Mouse (Mus musculus): ENCODE data around the gene Fam222a. TPM values are rescaled to one million over a fixed set of nuclear protein-coding genes. Genes with fewer than 3 reads are reported as not detected.

Fam222a gene
- 0.83 and 0.84 TPM in 2 replicates for polyA plus RNA-seq (2015; fragmentation: Nextera tagmentation; extraction: Ambion mirVana)

DNA sequence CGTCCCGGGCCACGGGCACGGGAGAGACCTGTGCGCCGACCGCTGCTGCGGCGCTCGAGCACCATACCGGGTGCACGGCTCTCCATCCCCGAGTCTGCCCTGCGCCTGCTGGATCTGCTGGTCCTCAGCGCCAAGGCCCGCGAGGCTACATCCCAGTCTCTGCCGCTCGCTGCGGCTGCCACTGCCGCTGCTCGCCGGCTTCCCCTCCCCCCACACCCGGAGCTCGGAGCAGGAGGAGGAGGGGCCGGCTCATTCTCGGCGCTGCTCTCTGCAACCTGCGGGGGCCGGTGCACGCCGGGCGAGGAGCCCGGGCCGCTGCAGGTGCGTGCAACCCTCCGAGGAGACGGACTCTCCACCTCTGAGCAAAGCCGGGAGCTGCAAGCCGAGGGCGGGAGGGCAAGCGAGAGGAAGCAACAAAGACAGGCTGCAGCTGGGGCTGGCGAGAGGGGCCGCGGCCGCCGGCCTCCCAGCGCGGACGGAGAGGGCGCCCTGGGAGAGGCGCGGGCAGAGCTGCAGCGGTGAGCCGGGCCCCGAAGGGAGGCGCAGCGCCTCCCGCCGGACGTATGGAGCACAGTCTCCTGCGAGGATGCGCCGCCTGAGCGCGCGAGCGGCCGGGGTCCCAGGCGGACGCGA is at the start of gene Fam222a:
Fam222a (plus strand) TSS at position 452 of the 633 bp plus-strand sequence.
- Histone ChIP-seq H3K27ac (ENCODE audit: low read length) (peak within 1 kb of the TSS; percentile 74), H3K9me3 (replicated peaks; ENCODE audit: control insufficient read depth, low read length) (peaks cover 5% of the 10 kb centered on the region; the same call in 1 of the 2 replicates), H3K4me2 (ENCODE audit: low read depth, low read length) (peak within 1 kb of the TSS; percentile 100), H3K27me3 (ENCODE audit: control insufficient read depth, insufficient read depth, low read length) (peaks cover 26% of the 10 kb centered on the region), H3K36me3 (ENCODE audit: control insufficient read depth, insufficient read depth) (no peaks in the 10 kb centered on the region), H3K4me1 (ENCODE audit: control insufficient read depth, insufficient read depth, low read length) (peaks cover 43% of the 10 kb centered on the region), H3K9ac (ENCODE audit: low read length) (peak within 1 kb of the TSS; percentile 67), H3K4me3 (ENCODE audit: low read length) (peak within 1 kb of the TSS; percentile 84)
- under 1% methylated on average over 71 of the region's 72 CpGs for WGBS
- ATAC-seq (replicated peaks; ENCODE audit: extremely low read depth, insufficient read depth, low FRiP score): peak; percentile 67

- Histone ChIP-seq H3K36me3 (ENCODE audit: control insufficient read depth, insufficient read depth) (no peaks in the 10 kb centered on the region), H3K4me2 (ENCODE audit: low read depth, low read length) (no peak overlapping the region), H3K4me3 (ENCODE audit: low read length) (no peak overlapping the region), H3K9me3 (replicated peaks; ENCODE audit: control insufficient read depth, low read length) (no peaks in the 10 kb centered on the region), H3K4me1 (ENCODE audit: control insufficient read depth, insufficient read depth, low read length) (no peaks in the 10 kb centered on the region), H3K27ac (ENCODE audit: low read length) (no peak overlapping the region), H3K9ac (ENCODE audit: low read length) (no peak overlapping the region), H3K27me3 (ENCODE audit: control insufficient read depth, insufficient read depth, low read length) (0 out of 2 replicates have a peak, but pooled peaks cover 2% of the 10 kb centered on the region)
- 88% methylated on average over 6 of the region's 6 CpGs for WGBS
- no peak for ATAC-seq (replicated peaks; ENCODE audit: extremely low read depth, insufficient read depth, low FRiP score)
Observed at GRCm38 (mm10) chr5:114528355-114528754, 39.5 kb upstream of the Fam222a start.

DNA sequence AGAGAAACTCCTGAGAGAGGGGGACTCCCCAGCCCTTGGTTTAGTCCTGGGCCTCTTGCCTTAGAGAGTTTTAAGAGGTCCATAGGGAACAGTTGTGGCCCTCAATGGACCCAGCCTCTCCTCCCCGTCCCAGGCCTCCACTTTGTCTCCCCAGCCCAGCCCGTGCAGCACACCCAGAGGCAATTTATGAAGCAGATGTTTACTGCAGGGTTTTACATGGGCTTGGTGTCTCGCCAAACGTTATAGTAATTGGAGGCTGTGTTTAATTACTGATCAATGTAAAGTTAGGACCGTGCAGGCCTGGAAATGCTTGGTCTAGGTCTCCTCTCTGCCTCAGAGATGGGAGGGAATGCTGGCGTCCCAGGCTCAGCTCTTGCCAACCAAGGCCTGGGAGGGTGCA is 37.5 kb upstream of the Fam222a start:
- 75% methylated on average over 6 of the region's 6 CpGs for WGBS
- no peaks in the 10 kb centered on the region for H3K4me1 ChIP-seq (ENCODE audit: control insufficient read depth, insufficient read depth, low read length)
- H3K9ac ChIP-seq (ENCODE audit: low read length): no peak overlapping the region
- no peak overlapping the region for H3K4me2 ChIP-seq (ENCODE audit: low read depth, low read length)
- no peak overlapping the region for H3K4me3 ChIP-seq (ENCODE audit: low read length)
- H3K36me3 ChIP-seq (ENCODE audit: control insufficient read depth, insufficient read depth): no peaks in the 10 kb centered on the region
- no peak for ATAC-seq (replicated peaks; ENCODE audit: extremely low read depth, insufficient read depth, low FRiP score)
- H3K9me3 ChIP-seq (replicated peaks; ENCODE audit: control insufficient read depth, low read length): no peaks in the 10 kb centered on the region
- H3K27me3 ChIP-seq (ENCODE audit: control insufficient read depth, insufficient read depth, low read length): 0 out of 2 replicates have a peak, but pooled peaks cover 2% of the 10 kb centered on the region
- no peak overlapping the region for H3K27ac ChIP-seq (ENCODE audit: low read length)

- WGBS: 70% methylated on average over 6 of the region's 6 CpGs
- no peak overlapping the region for H3K4me2 ChIP-seq (ENCODE audit: low read depth, low read length)
- no peak for ATAC-seq (replicated peaks; ENCODE audit: extremely low read depth, insufficient read depth, low FRiP score)
- H3K27me3 ChIP-seq (ENCODE audit: control insufficient read depth, insufficient read depth, low read length): peaks cover 2% of the 10 kb centered on the region
- no peak overlapping the region for H3K9ac ChIP-seq (ENCODE audit: low read length)
- H3K4me3 ChIP-seq (ENCODE audit: low read length): no peak overlapping the region
- no peaks in the 10 kb centered on the region for H3K36me3 ChIP-seq (ENCODE audit: control insufficient read depth, insufficient read depth)
- H3K9me3 ChIP-seq (replicated peaks; ENCODE audit: control insufficient read depth, low read length): no peaks in the 10 kb centered on the region
- no peak overlapping the region for H3K27ac ChIP-seq (ENCODE audit: low read length)
- H3K4me1 ChIP-seq (ENCODE audit: control insufficient read depth, insufficient read depth, low read length): no peaks in the 10 kb centered on the region
Observed at GRCm38 (mm10) chr5:114532055-114532454, 35.8 kb upstream of the Fam222a start.

- Histone ChIP-seq H3K4me3 (ENCODE audit: low read length) (no peak overlapping the region), H3K27me3 (ENCODE audit: control insufficient read depth, insufficient read depth, low read length) (peaks cover 13% of the 10 kb centered on the region), H3K4me1 (ENCODE audit: control insufficient read depth, insufficient read depth, low read length) (peaks cover 9% of the 10 kb centered on the region), H3K9me3 (replicated peaks; ENCODE audit: control insufficient read depth, low read length) (peaks cover 1% of the 10 kb centered on the region; the same call in 1 of the 2 replicates), H3K36me3 (ENCODE audit: control insufficient read depth, insufficient read depth) (no peaks in the 10 kb centered on the region), H3K4me2 (ENCODE audit: low read depth, low read length) (peak overlapping the region; percentile 24), H3K9ac (ENCODE audit: low read length) (no peak overlapping the region), H3K27ac (ENCODE audit: low read length) (no peak overlapping the region)
- WGBS: 11% methylated on average over 26 of the region's 26 CpGs
- no peak for ATAC-seq (replicated peaks; ENCODE audit: extremely low read depth, insufficient read depth, low FRiP score)
Observed at GRCm38 (mm10) chr5:114537308-114538020, 30.4 kb upstream of the Fam222a start.

GRCm38 (mm10) chr5:114538021-114538405 is 29.8 kb upstream of the Fam222a start:
- Histone ChIP-seq H3K4me3 (ENCODE audit: low read length) (no peak overlapping the region), H3K27me3 (ENCODE audit: control insufficient read depth, insufficient read depth, low read length) (peaks cover 13% of the 10 kb centered on the region), H3K4me1 (ENCODE audit: control insufficient read depth, insufficient read depth, low read length) (peaks cover 9% of the 10 kb centered on the region), H3K27ac (ENCODE audit: low read length) (no peak overlapping the region), H3K9me3 (replicated peaks; ENCODE audit: control insufficient read depth, low read length) (peaks cover 4% of the 10 kb centered on the region; the same call in 1 of the 2 replicates), H3K9ac (ENCODE audit: low read length) (no peak overlapping the region), H3K36me3 (ENCODE audit: control insufficient read depth, insufficient read depth) (no peaks in the 10 kb centered on the region), H3K4me2 (ENCODE audit: low read depth, low read length) (peak overlapping the region; percentile 24; the same call in 1 of the 2 replicates)
- WGBS: 24% methylated on average over 8 of the region's 8 CpGs
- no peak for ATAC-seq (replicated peaks; ENCODE audit: extremely low read depth, insufficient read depth, low FRiP score)

DNA sequence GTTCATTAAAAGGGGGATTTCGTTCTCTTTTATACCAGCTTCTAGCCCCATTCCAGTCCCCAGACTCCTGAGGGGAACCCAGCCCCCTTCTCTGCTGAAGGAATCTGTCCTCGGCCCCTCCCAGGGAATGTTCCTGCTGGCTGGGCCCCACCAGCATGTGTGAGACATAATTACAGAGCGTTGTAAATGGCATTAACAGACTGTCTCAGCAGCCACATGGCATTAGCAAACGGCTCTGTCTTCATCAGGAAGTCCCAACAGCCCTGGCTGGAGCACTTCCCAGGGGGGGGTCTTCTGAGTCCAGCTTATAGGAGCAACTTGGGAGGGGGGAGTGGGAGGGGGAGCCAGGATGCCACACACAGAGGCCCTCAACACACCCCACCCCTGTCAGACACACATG is 29.1 kb upstream of the Fam222a start:
- Histone ChIP-seq H3K27me3 (ENCODE audit: control insufficient read depth, insufficient read depth, low read length) (peaks cover 13% of the 10 kb centered on the region), H3K4me3 (ENCODE audit: low read length) (no peak overlapping the region), H3K4me1 (ENCODE audit: control insufficient read depth, insufficient read depth, low read length) (peaks cover 9% of the 10 kb centered on the region), H3K4me2 (ENCODE audit: low read depth, low read length) (no peak overlapping the region), H3K9me3 (replicated peaks; ENCODE audit: control insufficient read depth, low read length) (peaks cover 6% of the 10 kb centered on the region), H3K27ac (ENCODE audit: low read length) (no peak overlapping the region), H3K9ac (ENCODE audit: low read length) (no peak overlapping the region), H3K36me3 (ENCODE audit: control insufficient read depth, insufficient read depth) (no peaks in the 10 kb centered on the region)
- ATAC-seq (replicated peaks; ENCODE audit: extremely low read depth, insufficient read depth, low FRiP score): no peak
- WGBS: 37% methylated on average over 4 of the region's 4 CpGs

DNA sequence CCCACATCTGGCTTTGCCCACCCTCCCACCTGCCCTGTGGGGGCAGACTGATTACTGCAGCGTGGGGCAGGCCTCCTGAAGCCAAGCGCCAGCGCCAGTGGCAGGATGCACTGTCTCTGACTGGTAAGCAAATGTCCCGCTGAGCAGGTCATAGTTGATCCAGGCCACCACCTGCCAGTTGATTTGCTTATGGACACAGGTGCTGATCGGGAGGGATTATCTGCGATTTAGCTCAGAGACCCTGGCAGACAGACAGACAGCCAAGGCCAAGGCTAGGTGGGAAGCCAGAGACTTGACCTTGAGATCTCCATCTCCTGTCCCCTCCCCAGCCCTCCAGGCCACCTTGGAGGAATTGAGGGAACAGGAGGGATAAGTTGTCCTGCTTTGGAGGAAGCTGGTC is 28.1 kb upstream of the Fam222a start:
- H3K27ac ChIP-seq (ENCODE audit: low read length): no peak overlapping the region
- ATAC-seq (replicated peaks; ENCODE audit: extremely low read depth, insufficient read depth, low FRiP score): no peak
- H3K9me3 ChIP-seq (replicated peaks; ENCODE audit: control insufficient read depth, low read length): peaks cover 7% of the 10 kb centered on the region
- H3K4me1 ChIP-seq (ENCODE audit: control insufficient read depth, insufficient read depth, low read length): peaks cover 9% of the 10 kb centered on the region
- H3K4me3 ChIP-seq (ENCODE audit: low read length): no peak overlapping the region
- H3K9ac ChIP-seq (ENCODE audit: low read length): no peak overlapping the region
- WGBS: 76% methylated on average over 6 of the region's 6 CpGs
- H3K36me3 ChIP-seq (ENCODE audit: control insufficient read depth, insufficient read depth): no peaks in the 10 kb centered on the region
- H3K4me2 ChIP-seq (ENCODE audit: low read depth, low read length): no peak overlapping the region
- H3K27me3 ChIP-seq (ENCODE audit: control insufficient read depth, insufficient read depth, low read length): peaks cover 13% of the 10 kb centered on the region

All from heart, embryonic 16.5 days (tissue).